Comparison of ENCODE assay signal across 14 mouse cellular contexts in genomic region chr14:79279494-79279893, GRCm38 (mm10). TPM values are rescaled to one million over a fixed set of nuclear protein-coding genes. Genes with fewer than 3 reads are reported as not detected.
DNase-seq lines count a peak whose midpoint lies in the region.
"Had no signal": no experiment of that assay in that cellular context is flagged by ENCODE, and none has a peak within 500 bp of the region (broad histone marks: within the 10 kb centered on the region; RNA-seq: fewer than 3 reads in every experiment).

No protein-coding gene starts in this region.

- peak; percentile 98 for DNase-seq in heart, adult 11 months
- no peak for DNase-seq in heart, postnatal 4 days
- peak; percentile 59 for DNase-seq in kidney, adult 9 months
- DNase-seq in kidney, postnatal 4 days = no peak
- peak; percentile 57 for DNase-seq in adipocyte (ENCODE audit: low spot score)
- peak; percentile 50 for DNase-seq in kidney, postnatal 14 days
- no peak for DNase-seq in right cerebral cortex, postnatal 4 days
- DNase-seq: adrenal gland, postnatal 10 days; cerebellum, adult 8-10 months; forebrain, postnatal 0 days; right cerebral cortex, adult 18-20 months had no signal

RNA-seq across cellular contexts. Expression of gene Rgcc, which starts 22.0 kb away (rescaled TPM):
- 10 to 100 TPM; 26.6 to 29.1 TPM for total RNA-seq in heart, postnatal 4 days (2021)
- total RNA-seq: G1E had no signal

RNA-seq across cellular contexts. Expression of gene Zfp957, which starts 32.3 kb away (rescaled TPM):
- total RNA-seq in heart, postnatal 4 days (2021) = not detected
- total RNA-seq: adrenal gland, postnatal 10 days; forebrain, postnatal 0 days; G1E; gastrocnemius, adult 8-10 months; left cerebral cortex, adult 8-10 months had no signal

Comparison
In these comparisons a context has a peak if more than half of its experiments do, and no peak if none do; other contexts are left out.
1. DNase-seq: peak in heart, adult 11 months (single experiment), kidney, adult 9 months (single experiment), adipocyte (single experiment) and kidney, postnatal 14 days (single experiment); none in heart, postnatal 4 days (single experiment), kidney, postnatal 4 days (0 of 2) and right cerebral cortex, postnatal 4 days (single experiment).